Mouse (Mus musculus) telencephalon, adult 2 months (tissue): ENCODE data around the gene Vmn1r125.
"Not testable (repeated sequence)": the region's sequence is repeated elsewhere in the genome, so short reads cannot be mapped to it uniquely, and the experiment has no call there.

Experiments used
- DNase-seq: peaks from one replicate; pipeline ENCODE4 v3.0.0-alpha.2; 2011; ENCODE audit warnings: low read depth, low spot score

The Vmn1r125 gene

DNA sequence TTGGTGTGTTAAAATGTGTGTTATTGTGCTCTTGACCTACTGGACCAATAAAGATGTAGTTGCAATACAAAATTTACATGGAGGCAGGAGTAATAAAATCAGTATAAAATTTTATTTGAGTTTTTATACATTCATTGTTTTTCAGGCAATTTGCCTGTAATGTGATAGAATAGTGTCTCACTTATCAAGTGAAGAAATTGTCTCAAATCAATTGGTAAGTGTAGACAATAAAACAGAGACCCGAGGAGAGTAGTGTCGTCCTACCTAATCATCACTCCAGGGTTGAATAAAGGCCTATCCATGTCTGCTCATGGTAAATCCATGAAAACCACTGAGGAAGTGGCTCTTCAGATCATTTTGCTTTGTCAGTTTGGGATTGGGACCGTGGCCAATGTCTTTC is at the start of gene Vmn1r125:
Gene Vmn1r125 (plus strand): TSS at position 301 of the 400 bp plus-strand sequence.
- not testable (repeated sequence) for DNase-seq

DNA sequence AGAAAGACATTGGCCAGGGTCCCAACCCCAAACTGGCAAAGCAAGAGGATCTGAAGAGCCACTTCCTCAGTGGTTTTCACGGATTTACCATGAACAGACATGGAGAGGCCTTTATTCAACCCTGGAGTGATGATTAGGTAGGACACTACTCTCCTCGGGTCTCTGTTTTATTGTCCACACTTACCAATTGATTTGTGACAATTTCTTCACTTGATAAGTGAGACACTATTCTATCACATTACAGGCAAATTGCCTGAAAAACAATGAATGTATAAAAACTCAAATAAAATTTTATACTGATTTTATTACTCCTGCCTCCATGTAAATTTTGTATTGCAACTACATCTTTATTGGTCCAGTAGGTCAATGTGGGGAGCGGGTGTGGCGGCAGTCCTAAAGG is 11.5 kb upstream of the Vmn1r125 start, which contains the start of gene Vmn1r124:
Gene Vmn1r124 (minus strand): TSS at position 101 of the 400 bp plus-strand sequence.
- not testable (repeated sequence) for DNase-seq

DNA sequence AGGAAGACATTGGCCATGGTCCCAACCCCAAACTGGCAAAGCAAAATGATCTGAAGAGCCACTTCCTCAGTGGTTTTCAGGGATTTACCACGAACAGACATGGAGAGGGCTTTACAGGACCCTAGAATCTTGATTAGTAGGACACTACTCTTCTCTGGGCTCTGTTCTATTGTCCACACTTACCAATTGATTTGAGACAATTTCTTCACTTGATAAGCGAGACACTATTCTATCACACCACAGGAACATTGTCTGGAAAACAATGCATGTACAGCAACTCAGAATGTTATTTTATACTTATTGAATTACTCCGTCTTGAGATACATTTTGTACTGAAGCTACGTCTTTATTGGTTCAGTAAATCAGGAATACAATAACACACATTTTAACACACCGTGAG is 29.4 kb downstream of the Vmn1r125 start, which contains the start of gene Vmn1r126:
Gene Vmn1r126 (minus strand): TSS at position 101 of the 400 bp plus-strand sequence.
- DNase-seq: not testable (repeated sequence)

DNA sequence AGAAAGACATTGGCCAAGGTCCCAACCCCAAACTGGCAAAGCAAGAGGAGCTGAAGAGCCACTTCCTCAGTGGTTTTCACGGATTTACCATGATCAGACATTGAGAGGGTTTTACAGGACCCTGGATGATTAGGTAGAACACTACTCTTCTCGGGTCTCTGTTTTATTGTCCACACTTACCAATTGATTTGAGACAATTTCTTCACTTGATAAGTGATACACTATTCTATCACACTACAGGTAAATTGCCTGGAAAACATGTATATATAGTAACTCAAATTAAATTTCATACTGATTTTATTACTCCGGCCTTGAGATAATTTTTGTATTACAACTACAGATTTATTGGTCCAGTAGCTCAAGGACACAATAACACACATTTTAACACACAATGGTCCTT is 47.8 kb downstream of the Vmn1r125 start, which contains the start of gene Vmn1r127:
Gene Vmn1r127 (minus strand): TSS at position 101 of the 400 bp plus-strand sequence.
- not testable (repeated sequence) for DNase-seq
